Mouse (Mus musculus) midbrain, embryonic 12.5 days (tissue): ENCODE measurements around the gene Ube2e3. TPM values are rescaled to one million over a fixed set of nuclear protein-coding genes. Genes with fewer than 3 reads are reported as not detected.

Experiments used
- ATAC-seq: fragments of 200-750 bp; cut with Nextera tagmentation; 2 replicates; pipeline ENCODE4 v1.8.0; 2017; ENCODE audit warnings: low read depth, moderate TSS enrichment, moderate library complexity; ENCODE audit not compliant: low FRiP score
- H3K27ac ChIP-seq: fragments of 300-500 bp; sonication (generic); replicated peaks from 2 replicates; pipeline ENCODE4 v1.5.1; 2016; ENCODE audit warnings: mild to moderate bottlenecking
- H3K27me3 ChIP-seq: fragments of 300-500 bp; sonication (generic); 2 replicates; pipeline ENCODE4 v1.6.1; 2016; ENCODE audit warnings: mild to moderate bottlenecking
- H3K36me3 ChIP-seq: fragments of 300-500 bp; sonication (generic); 2 replicates; pipeline ENCODE4 v1.6.1; 2016
- H3K4me1 ChIP-seq: fragments of 300-500 bp; sonication (generic); 2 replicates; pipeline ENCODE4 v1.6.1; 2016
- H3K4me2 ChIP-seq: fragments of 300-500 bp; sonication (generic); replicated peaks from 2 replicates; pipeline ENCODE4 v1.6.1; 2016; ENCODE audit warnings: mild to moderate bottlenecking, moderate library complexity
- H3K4me3 ChIP-seq: fragments of 300-500 bp; sonication (generic); 2 replicates; pipeline ENCODE4 v1.5.1; 2016; ENCODE audit warnings: mild to moderate bottlenecking
- H3K9ac ChIP-seq: fragments of 300-500 bp; sonication (generic); replicated peaks from 2 replicates; pipeline ENCODE4 v1.6.1; 2016; ENCODE audit warnings: mild to moderate bottlenecking, moderate library complexity
- H3K9me3 ChIP-seq: fragments of 300-500 bp; sonication (generic); 2 replicates; pipeline ENCODE4 v1.6.1; 2016; ENCODE audit warnings: mild to moderate bottlenecking
- WGBS: fragments of 180-500 bp; shearing (Covaris S2); methylation state at CpG from one replicate; pipeline ENCODE4 v1.1.7; 2016; 5-methylcytosine and 5-hydroxymethylcytosine counted together
- polyA plus RNA-seq: library from polyadenylated mRNA; unstranded; fragments of >200 nt; fragmentation: Nextera tagmentation; extraction: Ambion mirVana; gene quantifications from 2 replicates; pipeline ENCODE4 v1.2.1, GENCODE M21; 2016

Gene Ube2e3
- 269 and 274 TPM in 2 replicates for polyA plus RNA-seq

GRCm38 (mm10) chr2:78867726-78868510 lies at the start of gene Ube2e3:
Ube2e3 (plus strand) TSS chr2:78868124.
- no peak for ATAC-seq
- H3K4me1 ChIP-seq = peaks cover 21% of the 10 kb centered on the region
- 20% methylated on average over 12 of the region's 14 CpGs for WGBS
- no peaks in the 10 kb centered on the region for H3K27me3 ChIP-seq
- H3K9ac ChIP-seq = peak within 1 kb of the TSS; percentile 98
- peak within 1 kb of the TSS; percentile 84 for H3K4me3 ChIP-seq
- H3K36me3 ChIP-seq = 0 out of 2 replicates have a peak, but pooled peaks cover 5% of the 10 kb centered on the region
- H3K4me2 ChIP-seq = peak within 1 kb of the TSS; percentile 79
- no peaks in the 10 kb centered on the region for H3K9me3 ChIP-seq
- H3K27ac ChIP-seq = peak within 1 kb of the TSS; percentile 98

DNA sequence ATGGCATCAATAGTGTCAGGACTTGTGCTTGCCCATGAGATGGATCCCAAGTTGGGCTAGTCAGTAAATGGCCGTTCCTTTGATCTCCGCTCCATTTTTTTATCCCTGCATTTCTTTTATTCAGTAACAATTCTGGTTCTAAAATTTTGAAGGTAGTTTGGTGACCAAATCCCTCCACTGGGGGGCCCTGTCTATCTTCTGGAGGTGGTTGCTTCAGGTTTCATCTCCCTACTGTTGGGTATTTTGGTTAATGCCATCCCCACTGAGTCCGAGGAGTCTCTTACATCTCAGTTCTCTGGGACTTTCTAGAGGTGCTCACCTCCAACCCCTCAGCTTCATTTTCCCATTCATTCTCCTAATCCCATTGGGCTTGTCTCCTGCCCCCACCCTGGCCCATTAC lies 38.0 kb upstream of the Ube2e3 start:
- H3K27me3 ChIP-seq = no peaks in the 10 kb centered on the region
- H3K4me3 ChIP-seq = no peak overlapping the region
- no peaks in the 10 kb centered on the region for H3K36me3 ChIP-seq
- whole genome bisulfite sequencing = 92% methylated on average over 3 of the region's 3 CpGs
- H3K9ac ChIP-seq = no peak overlapping the region
- ATAC-seq = no peak
- H3K27ac ChIP-seq = no peak overlapping the region
- H3K9me3 ChIP-seq = no peaks in the 10 kb centered on the region
- no peaks in the 10 kb centered on the region for H3K4me1 ChIP-seq
- no peak overlapping the region for H3K4me2 ChIP-seq

DNA sequence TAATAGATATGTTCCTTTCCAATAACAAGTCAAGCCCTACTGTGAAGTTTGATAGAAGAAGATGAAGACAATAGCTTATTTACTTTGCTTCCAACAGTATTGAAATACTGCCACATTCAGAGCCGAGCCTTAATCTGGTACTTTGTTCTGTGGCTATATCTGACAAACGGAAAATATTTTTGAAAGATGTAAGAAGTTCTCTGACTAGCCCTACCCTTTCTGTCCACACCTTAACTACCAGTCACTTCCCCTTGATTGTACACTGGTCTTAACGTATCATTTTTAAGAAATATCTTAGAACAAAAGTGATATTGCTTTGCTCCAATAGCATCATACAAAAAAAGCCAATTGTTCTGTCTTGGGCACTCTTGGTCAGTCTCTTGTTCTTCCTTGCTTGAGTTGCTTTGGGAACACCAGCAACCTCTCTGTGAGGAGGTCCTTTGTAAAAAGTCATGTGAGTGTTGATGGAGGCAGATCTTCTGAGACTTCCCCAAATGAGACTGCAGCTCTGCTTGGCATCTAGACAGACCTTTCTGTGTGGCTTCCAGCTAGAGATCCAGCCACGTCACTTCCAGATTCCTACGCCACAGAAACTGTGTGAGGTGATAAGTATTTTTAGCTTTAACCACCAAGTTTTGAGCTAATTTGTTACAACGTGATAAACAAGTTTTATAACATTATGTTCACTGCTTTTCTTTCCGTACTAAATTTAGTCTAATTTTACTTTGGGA lies 26.3 kb upstream of the Ube2e3 start:
- Histone ChIP-seq H3K9me3 (no peaks in the 10 kb centered on the region), H3K4me1 (no peaks in the 10 kb centered on the region), H3K4me2 (no peak overlapping the region), H3K36me3 (no peaks in the 10 kb centered on the region), H3K9ac (no peak overlapping the region), H3K27me3 (no peaks in the 10 kb centered on the region), H3K4me3 (no peak overlapping the region), H3K27ac (no peak overlapping the region)
- WGBS = 89% methylated on average over 7 of the region's 7 CpGs
- ATAC-seq = no peak

DNA sequence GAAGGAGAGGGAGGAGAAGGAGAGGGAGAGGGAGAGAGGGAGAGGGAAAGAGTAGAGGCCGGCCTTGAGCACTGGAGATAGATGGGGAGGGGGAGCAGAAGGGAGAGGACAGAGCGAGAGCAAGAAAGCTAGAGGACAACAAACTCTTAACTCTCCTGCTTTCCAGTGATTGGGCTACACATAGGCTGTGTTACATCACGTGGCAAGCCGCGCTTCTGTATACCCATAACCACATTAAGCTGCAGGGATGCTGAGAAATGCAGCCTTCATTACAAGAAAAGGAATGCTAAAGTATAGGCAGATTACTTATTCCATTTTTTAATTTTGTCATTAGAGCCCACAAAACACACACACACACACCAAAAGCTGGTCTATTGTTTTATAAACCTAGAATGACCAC lies 23.6 kb upstream of the Ube2e3 start:
- Histone ChIP-seq H3K4me2 (no peak overlapping the region), H3K4me3 (no peak overlapping the region), H3K9me3 (no peaks in the 10 kb centered on the region), H3K4me1 (no peaks in the 10 kb centered on the region), H3K9ac (no peak overlapping the region), H3K27ac (no peak overlapping the region), H3K36me3 (no peaks in the 10 kb centered on the region), H3K27me3 (no peaks in the 10 kb centered on the region)
- no peak for ATAC-seq
- WGBS = 89% methylated on average over 5 of the region's 5 CpGs

DNA sequence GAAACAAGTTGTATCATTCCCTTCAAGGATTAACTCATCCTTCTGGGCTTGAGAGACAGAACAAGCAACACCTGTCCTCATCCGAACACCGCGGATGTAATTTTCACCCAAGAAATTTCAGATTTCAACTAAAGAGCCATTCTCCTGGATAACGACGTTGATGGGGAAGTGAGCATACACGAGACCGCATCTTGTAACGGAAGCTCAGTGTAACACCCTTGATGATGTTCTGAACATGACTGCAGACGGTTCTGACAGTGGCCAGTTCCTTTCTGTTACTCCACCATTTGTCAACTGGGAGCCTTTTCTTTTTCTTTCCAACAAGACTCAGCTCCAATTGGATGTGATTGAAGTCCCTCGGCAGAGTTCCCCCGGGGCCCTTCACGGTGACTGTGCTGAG lies 22.6 kb upstream of the Ube2e3 start:
- H3K9me3 ChIP-seq = no peaks in the 10 kb centered on the region
- H3K4me2 ChIP-seq = no peak overlapping the region
- H3K4me1 ChIP-seq = no peaks in the 10 kb centered on the region
- no peak overlapping the region for H3K4me3 ChIP-seq
- ATAC-seq = no peak
- H3K9ac ChIP-seq = no peak overlapping the region
- H3K27ac ChIP-seq = no peak overlapping the region
- WGBS = 91% methylated on average over 12 of the region's 12 CpGs
- no peaks in the 10 kb centered on the region for H3K36me3 ChIP-seq
- no peaks in the 10 kb centered on the region for H3K27me3 ChIP-seq

DNA sequence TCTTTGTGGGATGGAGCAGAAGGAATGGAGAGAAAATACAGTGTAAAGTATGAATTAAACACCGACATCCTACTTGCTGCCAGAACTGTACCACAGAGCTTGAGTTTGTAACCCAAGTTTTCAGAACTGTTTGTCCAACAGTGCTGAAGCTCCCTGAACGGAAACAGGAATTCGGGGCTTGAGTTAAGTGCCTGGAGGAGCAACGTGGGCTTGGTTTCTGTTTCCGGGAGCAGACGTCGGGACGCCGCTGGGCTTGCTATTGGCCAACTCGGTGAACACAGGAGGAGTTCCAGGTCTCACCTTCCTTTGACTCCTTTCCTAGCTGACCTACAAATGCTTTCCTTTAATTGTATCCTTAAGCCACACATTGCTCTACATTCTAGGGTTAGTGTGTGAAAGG lies 22.2 kb upstream of the Ube2e3 start:
- Histone ChIP-seq H3K4me2 (no peak overlapping the region), H3K9ac (no peak overlapping the region), H3K36me3 (no peaks in the 10 kb centered on the region), H3K4me3 (no peak overlapping the region), H3K4me1 (no peaks in the 10 kb centered on the region), H3K27ac (no peak overlapping the region), H3K9me3 (no peaks in the 10 kb centered on the region), H3K27me3 (no peaks in the 10 kb centered on the region)
- ATAC-seq = no peak
- WGBS = 82% methylated on average over 10 of the region's 10 CpGs

DNA sequence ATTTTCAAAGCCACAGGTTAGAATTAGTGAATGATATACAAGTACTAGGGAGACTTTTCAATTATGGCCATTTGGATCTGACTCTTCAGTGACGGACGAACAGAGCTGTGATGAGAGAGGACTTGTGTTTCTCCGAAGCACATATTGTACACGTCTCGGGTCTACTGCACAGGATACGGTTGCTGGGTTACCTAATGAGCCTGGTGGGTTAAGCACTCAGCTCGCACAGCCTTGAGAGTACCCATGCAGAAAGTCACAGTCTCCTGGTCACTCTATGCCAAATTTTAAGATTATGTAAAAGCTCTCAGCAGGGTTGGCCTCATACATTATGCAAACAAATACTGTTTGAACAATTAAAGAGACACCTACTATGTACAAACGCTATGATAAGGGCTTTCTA lies 13.6 kb upstream of the Ube2e3 start:
- H3K4me1 ChIP-seq = no peaks in the 10 kb centered on the region
- no peak overlapping the region for H3K4me3 ChIP-seq
- H3K9ac ChIP-seq = no peak overlapping the region
- H3K27me3 ChIP-seq = no peaks in the 10 kb centered on the region
- H3K4me2 ChIP-seq = no peak overlapping the region
- WGBS = 76% methylated on average over 8 of the region's 8 CpGs
- no peaks in the 10 kb centered on the region for H3K36me3 ChIP-seq
- ATAC-seq = no peak
- H3K27ac ChIP-seq = no peak overlapping the region
- H3K9me3 ChIP-seq = no peaks in the 10 kb centered on the region

GRCm38 (mm10) chr2:78858628-78859027 lies 9.3 kb upstream of the Ube2e3 start:
- no peaks in the 10 kb centered on the region for H3K9me3 ChIP-seq
- 78% methylated on average over 6 of the region's 6 CpGs for WGBS
- H3K27ac ChIP-seq = no peak overlapping the region
- no peak overlapping the region for H3K9ac ChIP-seq
- H3K36me3 ChIP-seq = no peaks in the 10 kb centered on the region
- ATAC-seq = no peak
- no peak overlapping the region for H3K4me2 ChIP-seq
- H3K27me3 ChIP-seq = no peaks in the 10 kb centered on the region
- H3K4me3 ChIP-seq = no peak overlapping the region
- no peaks in the 10 kb centered on the region for H3K4me1 ChIP-seq

DNA sequence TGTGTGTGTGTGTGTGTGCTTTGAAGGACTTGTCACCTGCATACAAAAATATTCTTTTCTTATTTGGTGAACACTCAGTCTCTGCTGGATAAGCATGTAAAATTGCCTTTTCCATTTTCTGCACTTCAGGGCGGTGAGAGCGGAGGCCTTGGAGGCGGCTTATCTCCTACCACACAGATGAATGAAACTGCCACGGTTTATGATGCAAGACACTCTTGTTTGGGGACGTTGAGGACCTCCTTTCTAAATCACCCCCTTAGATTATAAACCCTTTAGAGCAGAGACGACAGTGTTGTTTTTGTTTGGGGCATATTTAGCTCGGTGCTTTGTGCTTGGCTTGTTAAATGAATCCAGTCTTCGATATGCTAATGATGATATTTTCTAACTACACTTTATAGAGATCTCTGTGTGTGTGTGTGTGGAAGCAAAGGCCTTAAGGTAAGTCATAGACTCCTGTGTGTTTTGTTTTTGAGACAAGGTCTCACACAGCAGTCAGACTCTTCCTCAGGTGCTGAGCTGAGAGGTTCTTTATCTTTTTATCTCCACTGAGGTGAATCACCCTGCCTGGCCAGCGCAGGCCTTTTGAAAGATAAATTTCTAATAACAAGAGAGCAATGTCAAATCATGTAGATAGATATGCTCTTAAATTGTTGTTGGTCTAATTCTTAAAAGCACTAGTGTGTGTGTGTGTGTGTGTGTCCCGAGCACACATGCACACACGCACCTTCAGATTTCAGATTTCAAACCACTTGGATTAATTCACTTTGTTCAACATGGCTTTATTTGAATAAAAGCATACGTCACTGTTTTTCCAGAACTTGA lies 8.4 kb upstream of the Ube2e3 start:
- Histone ChIP-seq H3K27me3 (no peaks in the 10 kb centered on the region), H3K4me2 (no peak overlapping the region), H3K9me3 (no peaks in the 10 kb centered on the region), H3K9ac (no peak overlapping the region), H3K27ac (no peak overlapping the region), H3K4me1 (no peaks in the 10 kb centered on the region), H3K36me3 (no peaks in the 10 kb centered on the region), H3K4me3 (no peak overlapping the region)
- 75% methylated on average over 12 of the region's 12 CpGs for WGBS
- ATAC-seq = 0 out of 2 replicates have a peak, but pooled peaks have one; percentile 34

DNA sequence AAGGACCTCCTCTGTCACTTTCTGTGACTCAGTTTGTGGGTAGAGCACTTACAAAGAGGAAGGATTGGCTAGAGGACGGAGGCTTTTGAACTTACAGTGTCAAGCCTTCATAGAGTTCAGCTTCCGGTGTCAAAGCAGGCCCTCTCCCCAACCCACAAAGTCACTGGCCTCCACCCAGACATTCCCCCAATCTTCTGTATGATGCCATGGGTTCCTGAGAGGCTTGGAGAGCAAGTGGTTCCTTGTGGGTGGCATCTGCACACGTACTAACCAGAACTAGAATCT lies 7.9 kb upstream of the Ube2e3 start:
- H3K27ac ChIP-seq = no peak overlapping the region
- no peaks in the 10 kb centered on the region for H3K4me1 ChIP-seq
- H3K9me3 ChIP-seq = no peaks in the 10 kb centered on the region
- H3K4me3 ChIP-seq = no peak overlapping the region
- 86% methylated on average over 3 of the region's 3 CpGs for WGBS
- H3K9ac ChIP-seq = no peak overlapping the region
- no peak for ATAC-seq
- H3K4me2 ChIP-seq = no peak overlapping the region
- H3K36me3 ChIP-seq = no peaks in the 10 kb centered on the region
- H3K27me3 ChIP-seq = no peaks in the 10 kb centered on the region

DNA sequence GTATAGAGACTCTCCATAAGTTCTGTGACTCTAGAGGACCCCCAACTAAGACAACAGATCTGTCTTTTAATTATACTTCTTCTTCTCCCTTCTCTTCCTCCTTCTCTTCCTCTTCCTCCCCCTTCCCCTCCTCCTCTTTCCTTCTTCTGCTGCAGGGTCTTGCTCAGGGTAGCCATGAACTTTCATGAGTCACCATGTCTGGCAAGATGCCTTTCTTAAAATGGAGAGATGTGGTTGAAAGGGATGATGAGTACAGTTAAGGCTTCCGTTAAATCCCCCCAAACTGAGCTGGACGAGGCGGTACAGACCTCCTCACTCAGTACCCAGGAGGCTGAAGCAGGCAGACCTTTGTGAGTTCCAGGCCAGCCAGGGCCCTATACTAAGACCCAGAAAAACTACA lies 3.8 kb upstream of the Ube2e3 start:
- 89% methylated on average over 3 of the region's 3 CpGs for WGBS
- no peaks in the 10 kb centered on the region for H3K27me3 ChIP-seq
- no peaks in the 10 kb centered on the region for H3K36me3 ChIP-seq
- H3K4me3 ChIP-seq = no peak overlapping the region
- ATAC-seq = no peak
- H3K4me1 ChIP-seq = no peaks in the 10 kb centered on the region
- no peak overlapping the region for H3K9ac ChIP-seq
- no peaks in the 10 kb centered on the region for H3K9me3 ChIP-seq
- no peak overlapping the region for H3K27ac ChIP-seq
- no peak overlapping the region for H3K4me2 ChIP-seq

- Histone ChIP-seq H3K36me3 (no peaks in the 10 kb centered on the region), H3K9me3 (no peaks in the 10 kb centered on the region), H3K27ac (no peak overlapping the region), H3K4me3 (no peak overlapping the region), H3K4me1 (no peaks in the 10 kb centered on the region), H3K9ac (no peak overlapping the region), H3K27me3 (no peaks in the 10 kb centered on the region), H3K4me2 (no peak overlapping the region)
- WGBS = 55% methylated on average over 5 of the region's 5 CpGs
- no peak for ATAC-seq
Observed at GRCm38 (mm10) chr2:78864866-78865265, 3.1 kb upstream of the Ube2e3 start.
